Mouse (Mus musculus) lung, embryonic 16.5 days (tissue): ENCODE results near the gene Cgas. TPM values are rescaled to one million over a fixed set of nuclear protein-coding genes. Genes with fewer than 3 reads are reported as not detected.

Experiments
- ATAC-seq: fragments of 200-750 bp; cut with Nextera tagmentation; 2 replicates; pipeline ENCODE4 v1.8.0; 2017; ENCODE audit warnings: low read depth, mild to moderate bottlenecking, moderate library complexity
- H3K27ac ChIP-seq: fragments of 300-500 bp; sonication (generic); 2 replicates; pipeline ENCODE4 v1.5.1; 2014; ENCODE audit warnings: mild to moderate bottlenecking, control low read depth, low read length
- H3K27me3 ChIP-seq: fragments of 300-500 bp; sonication (generic); 2 replicates; pipeline ENCODE4 v1.6.1; 2014; ENCODE audit warnings: low read depth, low read length, mixed read lengths; ENCODE audit not compliant: control insufficient read depth, insufficient read depth
- H3K36me3 ChIP-seq: fragments of 300-500 bp; sonication (generic); 2 replicates; pipeline ENCODE4 v1.6.1; 2014; ENCODE audit warnings: low read length; ENCODE audit not compliant: control insufficient read depth, insufficient read depth
- H3K4me1 ChIP-seq: fragments of 300-500 bp; sonication (generic); replicated peaks from 2 replicates; pipeline ENCODE4 v1.6.1; 2014; ENCODE audit warnings: low read length, mixed read lengths; ENCODE audit not compliant: control insufficient read depth, insufficient read depth
- H3K4me2 ChIP-seq: fragments of 300-500 bp; sonication (generic); 2 replicates; pipeline ENCODE4 v1.6.1; 2014; ENCODE audit warnings: low read depth, low read length, control low read depth
- H3K4me3 ChIP-seq: fragments of 300-500 bp; sonication (generic); 2 replicates; pipeline ENCODE4 v1.5.1; 2014; ENCODE audit warnings: mild to moderate bottlenecking, low read length, control low read depth
- H3K9ac ChIP-seq: fragments of 300-500 bp; sonication (generic); 2 replicates; pipeline ENCODE4 v1.6.1; 2014; ENCODE audit warnings: low read length, control low read depth
- H3K9me3 ChIP-seq: fragments of 300-500 bp; sonication (generic); 2 replicates; pipeline ENCODE4 v1.6.1; 2016; ENCODE audit warnings: low read length; ENCODE audit not compliant: control insufficient read depth
- WGBS: fragments of 180-500 bp; shearing (Covaris S2); extraction: QIAGEN DNeasy Blood & Tissue Kit; methylation state at CpG from one replicate; pipeline ENCODE4 v1.1.7; 2014; 5-methylcytosine and 5-hydroxymethylcytosine counted together
- polyA plus RNA-seq: library from polyadenylated mRNA; unstranded; fragments of >200 nt; fragmentation: Nextera tagmentation; extraction: Ambion mirVana; gene quantifications from 2 replicates; pipeline ENCODE4 v1.2.1, GENCODE M21; 2015

Gene Cgas
- polyA plus RNA-seq, 1 experiment from 2014 or later, result 2.7 TPM

GRCm38 (mm10) chr9:78442237-78442578 lies 829 bp downstream of the Cgas start:
- peak; percentile 47; the same call in 1 of the 2 replicates for ATAC-seq
- 5% methylated on average over 9 of the region's 9 CpGs for WGBS
- H3K4me3 ChIP-seq, result peak overlapping the region; percentile 60
- peak overlapping the region; percentile 72 for H3K9ac ChIP-seq
- H3K9me3 ChIP-seq, result no peaks in the 10 kb centered on the region
- H3K4me1 ChIP-seq, result peaks cover 14% of the 10 kb centered on the region
- H3K4me2 ChIP-seq, result peak overlapping the region; percentile 89
- H3K27me3 ChIP-seq, result peaks cover 40% of the 10 kb centered on the region
- no peak overlapping the region for H3K27ac ChIP-seq
- no peaks in the 10 kb centered on the region for H3K36me3 ChIP-seq

GRCm38 (mm10) chr9:78439426-78439825 lies 3.6 kb downstream of the Cgas start:
- ATAC-seq, result no peak
- no peak overlapping the region for H3K4me3 ChIP-seq
- H3K4me2 ChIP-seq, result no peak overlapping the region
- peaks cover 14% of the 10 kb centered on the region for H3K4me1 ChIP-seq
- H3K9me3 ChIP-seq, result no peaks in the 10 kb centered on the region
- peaks cover 31% of the 10 kb centered on the region for H3K27me3 ChIP-seq
- no peak overlapping the region for H3K9ac ChIP-seq
- H3K36me3 ChIP-seq, result no peaks in the 10 kb centered on the region
- no peak overlapping the region for H3K27ac ChIP-seq
- 66% methylated on average over 5 of the region's 5 CpGs for WGBS

- 81% methylated on average over 5 of the region's 5 CpGs for WGBS
- H3K9ac ChIP-seq, result no peak overlapping the region
- H3K9me3 ChIP-seq, result no peaks in the 10 kb centered on the region
- H3K27ac ChIP-seq, result no peak overlapping the region
- no peaks in the 10 kb centered on the region for H3K27me3 ChIP-seq
- 0 out of 2 replicates have a peak, but pooled peaks cover 3% of the 10 kb centered on the region for H3K4me1 ChIP-seq
- no peaks in the 10 kb centered on the region for H3K36me3 ChIP-seq
- H3K4me2 ChIP-seq, result no peak overlapping the region
- no peak overlapping the region for H3K4me3 ChIP-seq
- ATAC-seq, result no peak
These were observed 10.6 kb downstream of the Cgas start for GRCm38 (mm10) chr9:78432471-78432870.

GRCm38 (mm10) chr9:78430486-78430885 lies 12.6 kb downstream of the Cgas start:
- H3K9me3 ChIP-seq, result no peaks in the 10 kb centered on the region
- H3K27me3 ChIP-seq, result no peaks in the 10 kb centered on the region
- H3K27ac ChIP-seq, result no peak overlapping the region
- no peak overlapping the region for H3K4me2 ChIP-seq
- H3K9ac ChIP-seq, result no peak overlapping the region
- H3K4me3 ChIP-seq, result no peak overlapping the region
- ATAC-seq, result no peak
- 69% methylated on average over 6 of the region's 6 CpGs for WGBS
- 0 out of 2 replicates have a peak, but pooled peaks cover 5% of the 10 kb centered on the region for H3K4me1 ChIP-seq
- no peaks in the 10 kb centered on the region for H3K36me3 ChIP-seq

- no peak overlapping the region for H3K9ac ChIP-seq
- no peaks in the 10 kb centered on the region for H3K27me3 ChIP-seq
- no peak for ATAC-seq
- no peak overlapping the region for H3K4me3 ChIP-seq
- no peaks in the 10 kb centered on the region for H3K36me3 ChIP-seq
- no peaks in the 10 kb centered on the region for H3K9me3 ChIP-seq
- H3K27ac ChIP-seq, result no peak overlapping the region
- H3K4me2 ChIP-seq, result no peak overlapping the region
- H3K4me1 ChIP-seq, result 0 out of 2 replicates have a peak, but pooled peaks cover 5% of the 10 kb centered on the region
- 60% methylated on average over 2 of the region's 2 CpGs for WGBS
These were observed 13.5 kb downstream of the Cgas start for GRCm38 (mm10) chr9:78429551-78429950.

- Histone ChIP-seq H3K4me2 (no peak overlapping the region), H3K4me1 (0 out of 2 replicates have a peak, but pooled peaks cover 5% of the 10 kb centered on the region), H3K27me3 (no peaks in the 10 kb centered on the region), H3K4me3 (no peak overlapping the region), H3K9me3 (no peaks in the 10 kb centered on the region), H3K9ac (no peak overlapping the region), H3K36me3 (no peaks in the 10 kb centered on the region), H3K27ac (no peak overlapping the region)
- WGBS, result 76% methylated on average over 4 of the region's 4 CpGs
- ATAC-seq, result no peak
These were observed 14.1 kb downstream of the Cgas start for GRCm38 (mm10) chr9:78428870-78429432.

- no peak overlapping the region for H3K9ac ChIP-seq
- WGBS, result 83% methylated on average over 6 of the region's 6 CpGs
- H3K27me3 ChIP-seq, result no peaks in the 10 kb centered on the region
- no peak overlapping the region for H3K27ac ChIP-seq
- 0 out of 2 replicates have a peak, but pooled peaks cover 5% of the 10 kb centered on the region for H3K4me1 ChIP-seq
- no peak for ATAC-seq
- no peak overlapping the region for H3K4me2 ChIP-seq
- H3K4me3 ChIP-seq, result no peak overlapping the region
- H3K36me3 ChIP-seq, result no peaks in the 10 kb centered on the region
- H3K9me3 ChIP-seq, result no peaks in the 10 kb centered on the region
These were observed 14.9 kb downstream of the Cgas start for GRCm38 (mm10) chr9:78428185-78428584.

- Histone ChIP-seq H3K36me3 (no peaks in the 10 kb centered on the region), H3K4me2 (peak overlapping the region; percentile 85), H3K4me3 (peak overlapping the region; percentile 45), H3K9me3 (no peaks in the 10 kb centered on the region), H3K4me1 (0 out of 2 replicates have a peak, but pooled peaks cover 5% of the 10 kb centered on the region), H3K27me3 (no peaks in the 10 kb centered on the region), H3K9ac (peak overlapping the region; percentile 55), H3K27ac (no peak overlapping the region)
- 9% methylated on average over 27 of the region's 27 CpGs for WGBS
- peak; percentile 65 for ATAC-seq
These were observed 15.7 kb downstream of the Cgas start for GRCm38 (mm10) chr9:78427362-78427781.

GRCm38 (mm10) chr9:78401596-78401995 lies 41.4 kb downstream of the Cgas start:
- Histone ChIP-seq H3K36me3 (no peaks in the 10 kb centered on the region), H3K27me3 (peaks cover 8% of the 10 kb centered on the region), H3K27ac (no peak overlapping the region), H3K9ac (no peak overlapping the region), H3K4me1 (no peaks in the 10 kb centered on the region), H3K9me3 (no peaks in the 10 kb centered on the region), H3K4me2 (no peak overlapping the region), H3K4me3 (no peak overlapping the region)
- 87% methylated on average over 7 of the region's 7 CpGs for WGBS
- ATAC-seq, result no peak
